Comparison of ENCODE assay signal across 8 mouse cellular contexts in the genomic region with DNA sequence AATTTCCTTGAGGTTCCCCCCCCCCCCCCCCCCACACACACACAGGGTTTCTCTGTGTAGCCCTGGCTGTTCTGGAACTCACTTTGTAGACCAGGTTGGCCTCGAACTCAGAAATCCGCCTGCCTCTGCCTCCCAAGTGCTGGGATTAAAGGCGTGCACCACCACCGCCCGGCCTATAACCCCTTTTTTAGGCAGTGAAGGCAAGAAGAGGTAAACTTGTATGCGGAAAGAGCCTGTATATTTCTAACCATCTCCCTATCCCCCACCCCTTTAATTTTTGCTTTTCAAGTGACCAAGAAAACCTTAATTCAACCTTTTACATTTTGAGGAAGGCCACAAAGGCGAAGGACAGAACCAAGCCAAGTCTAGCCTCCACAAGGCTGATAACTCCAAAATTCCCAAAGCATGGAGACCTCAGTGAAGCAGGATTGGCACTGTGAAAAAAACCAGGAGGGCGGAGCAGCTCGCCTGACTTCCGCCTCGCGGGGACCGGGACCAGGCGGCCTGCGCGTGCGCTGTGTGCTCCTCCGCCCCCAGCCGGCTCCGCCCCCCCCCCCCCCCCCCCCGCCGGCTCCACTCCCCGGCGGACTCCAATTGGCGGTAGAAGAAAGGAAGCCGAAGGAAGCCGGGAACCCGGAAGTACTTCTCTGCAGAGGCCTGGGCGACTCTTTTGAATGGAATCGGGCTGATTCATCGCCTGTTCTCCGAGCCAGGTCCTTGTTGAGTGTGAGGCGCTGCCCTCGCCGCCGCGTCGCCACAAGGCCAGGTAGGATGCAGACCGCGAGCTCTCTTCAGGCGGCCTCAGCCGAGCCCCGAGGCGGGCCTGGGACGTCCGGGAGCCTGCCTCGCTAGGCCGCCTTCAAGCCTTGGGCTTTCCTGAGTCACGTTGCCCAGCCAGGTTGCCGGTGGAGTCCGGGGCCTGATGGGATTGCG. TPM values are rescaled to one million over a fixed set of nuclear protein-coding genes. Genes with fewer than 3 reads are reported as not detected.
DNase-seq lines count a peak whose midpoint lies in the region; ATAC-seq and TF ChIP-seq lines count a peak whose summit lies in the region.

TSS of gene Psmd14 (plus strand) at position 587 of the 933 bp plus-strand sequence.

- H3K9ac ChIP-seq in MEL (ENCODE audit: control insufficient read depth, low read depth, low read length, poor library complexity, severe bottlenecking) = peak within 1 kb of the TSS; percentile 92
- H3K9ac ChIP-seq in lung, embryonic 16.5 days (ENCODE audit: low read length) = peak within 1 kb of the TSS; percentile 82

- peak; percentile 28 to 92; a peak in 2 of 4 replicates for TF ChIP-seq POLR2A in MEL (IDR thresholded peaks at IDR 0.05; ENCODE audit: control insufficient read depth in 1 of 2, insufficient read depth in 1 of 2, low read depth in 1 of 2, low read length in 2 of 2, poor library complexity in 1 of 2)
- peak; percentile 56; the same call in 1 of the 2 replicates for TF ChIP-seq POLR2A in cerebellum, adult 2 months (IDR thresholded peaks at IDR 0.05; ENCODE audit: borderline replicate concordance, insufficient read depth, low read length)

- H3K9me3 ChIP-seq in MEL (replicated peaks; ENCODE audit: insufficient read depth, low read length) = no peaks in the 10 kb centered on the region
- no peaks in the 10 kb centered on the region for H3K9me3 ChIP-seq in lung, embryonic 16.5 days (ENCODE audit: control insufficient read depth, low read length)

- WGBS in cerebellum, adult 2 months = 6% methylated on average over 49 of the region's 52 CpGs
- WGBS in lung, embryonic 16.5 days = 5% methylated on average over 45 of the region's 52 CpGs

- peaks cover 42% of the 10 kb centered on the region for H3K79me2 ChIP-seq in MEL (ENCODE audit: control insufficient read depth, insufficient read depth, low read length, poor library complexity)

- DNase-seq in MEL (ENCODE audit: low read depth, low spot score) = peak; percentile 95
- peak; percentile 89 to 92 for DNase-seq in cerebellum, adult 2 months
- peak; percentile 83 for DNase-seq in forelimb bud, embryonic 11.5 days (ENCODE audit: low read depth, low spot score)
- DNase-seq in layer of hippocampus, adult 9-10 months (ENCODE audit: low spot score) = peak; percentile 73
- peak; percentile 49 for DNase-seq in ovary, postnatal 10 days (ENCODE audit: low spot score)
- peak; percentile 82 to 84 for DNase-seq in thymus, postnatal 10 days (ENCODE audit: low spot score in 2 of 2)

- H3K36me3 ChIP-seq in MEL (ENCODE audit: control insufficient read depth in 1 of 2, insufficient read depth in 2 of 2, low read length in 2 of 2) = peaks cover 3 to 23% of the 10 kb centered on the region in 2 experiments
- H3K36me3 ChIP-seq in lung, embryonic 16.5 days (ENCODE audit: control insufficient read depth, insufficient read depth, low read length) = 0 out of 2 replicates have a peak, but pooled peaks cover 2% of the 10 kb centered on the region

- peak within 1 kb of the TSS; percentile 89 to 91 for H3K4me3 ChIP-seq in MEL (ENCODE audit: control insufficient read depth in 1 of 2, insufficient read depth in 1 of 2, low read depth in 2 of 2, low read length in 2 of 2)
- peak within 1 kb of the TSS; percentile 94 for H3K4me3 ChIP-seq in cerebellum, adult 2 months (replicated peaks; ENCODE audit: insufficient read depth, low read depth, low read length)
- peak within 1 kb of the TSS; percentile 74 for H3K4me3 ChIP-seq in lung, embryonic 16.5 days (ENCODE audit: low read length)

- no peak for TF ChIP-seq RAD21 in MEL (IDR thresholded peaks at IDR 0.05; ENCODE audit: low read depth, low read length)

- peak within 1 kb of the TSS; percentile 77 for H3K27ac ChIP-seq in MEL (ENCODE audit: control insufficient read depth, low read depth, low read length)
- peak within 1 kb of the TSS; percentile 55 for H3K27ac ChIP-seq in cerebellum, adult 2 months (ENCODE audit: insufficient read depth, low read length)
- peak within 1 kb of the TSS; percentile 77 for H3K27ac ChIP-seq in lung, embryonic 16.5 days (ENCODE audit: low read length)

- ATAC-seq in hematopoietic stem cell, adult 5-6 weeks (replicated peaks in 1 of 2; ENCODE audit: insufficient read depth in 1 of 2, low FRiP score in 2 of 2, low TSS enrichment in 1 of 2, low read depth in 1 of 2, poor library complexity in 2 of 2, severe bottlenecking in 2 of 2) = peak; percentile 67 to 93
- peak; percentile 96 for ATAC-seq in lung, embryonic 16.5 days (ENCODE audit: low read depth)

- H3K4me1 ChIP-seq in MEL (ENCODE audit: control insufficient read depth in 1 of 2, insufficient read depth in 2 of 2, low read length in 2 of 2) = peaks cover 2 to 11% of the 10 kb centered on the region in 2 experiments; a peak in 3 of 4 replicates
- H3K4me1 ChIP-seq in cerebellum, adult 2 months (ENCODE audit: control insufficient read depth, insufficient read depth, low read length) = peaks cover 3% of the 10 kb centered on the region; the same call in 1 of the 2 replicates
- peaks cover 4% of the 10 kb centered on the region; the same call in 1 of the 2 replicates for H3K4me1 ChIP-seq in lung, embryonic 16.5 days (replicated peaks; ENCODE audit: control insufficient read depth, insufficient read depth, low read length)

- no peaks in the 10 kb centered on the region for H3K27me3 ChIP-seq in MEL (ENCODE audit: control insufficient read depth in 1 of 2, insufficient read depth in 2 of 2, low read length in 2 of 2)
- no peaks in the 10 kb centered on the region for H3K27me3 ChIP-seq in cerebellum, adult 2 months (ENCODE audit: control insufficient read depth, insufficient read depth, low read length)
- no peaks in the 10 kb centered on the region for H3K27me3 ChIP-seq in lung, embryonic 16.5 days (ENCODE audit: control insufficient read depth, insufficient read depth, low read depth, low read length)

- H3K4me2 ChIP-seq in lung, embryonic 16.5 days (ENCODE audit: low read depth, low read length) = peak within 1 kb of the TSS; percentile 76

- no peak for TF ChIP-seq EP300 in MEL (IDR thresholded peaks at IDR 0.05; ENCODE audit: low read depth in 1 of 2, low read length in 2 of 2)

- TF ChIP-seq CTCF in MEL (IDR thresholded peaks at IDR 0.05 in 2 of 3, conservative IDR thresholded peaks at IDR 0.05 in 1 of 3; ENCODE audit: control insufficient read depth in 1 of 3, insufficient read depth in 1 of 3, low read depth in 2 of 3, low read length in 3 of 3, poor library complexity in 1 of 3, severe bottlenecking in 1 of 3) = no peak
- TF ChIP-seq CTCF in cerebellum, adult 2 months (IDR thresholded peaks at IDR 0.05; ENCODE audit: borderline replicate concordance, insufficient read depth, low read depth, low read length) = no peak

TF ChIP-seq in MEL, 35 proteins besides CTCF, POLR2A, EP300 and RAD21 (continues in another document):
- no peak for TF ChIP-seq ETS1 (IDR thresholded peaks at IDR 0.05; ENCODE audit: low read depth, low read length)
- TF ChIP-seq UBTF (IDR thresholded peaks at IDR 0.05; ENCODE audit: borderline replicate concordance, insufficient read depth, low read depth, low read length) = peak; percentile 97; the same call in 1 of the 2 replicates
- peak; percentile 97 for TF ChIP-seq ELF1 (IDR thresholded peaks at IDR 0.05; ENCODE audit: low read depth, low read length)
- 0 out of 2 replicates have a peak, but pooled peaks have one; percentile 35 for TF ChIP-seq TCF12 (IDR thresholded peaks at IDR 0.05; ENCODE audit: low read depth, low read length)
- no peak for TF ChIP-seq RCOR1 (IDR thresholded peaks at IDR 0.05; ENCODE audit: low read depth, low read length)
- TF ChIP-seq GABPA (IDR thresholded peaks at IDR 0.05; ENCODE audit: low read depth, low read length) = no peak
- no peak for TF ChIP-seq ZKSCAN1 (IDR thresholded peaks at IDR 0.05; ENCODE audit: low read depth, low read length)
- peak; percentile 93 for TF ChIP-seq ZNF384 (IDR thresholded peaks at IDR 0.05; ENCODE audit: low read depth, low read length)
- TF ChIP-seq MXI1 (IDR thresholded peaks at IDR 0.05; ENCODE audit: low read depth, low read length) = no peak; the same call in 1 of the 2 replicates
- peak; percentile 88 for TF ChIP-seq SIN3A (IDR thresholded peaks at IDR 0.05; ENCODE audit: low read length)
- no peak; the same call in 1 of the 2 replicates for TF ChIP-seq MAZ (IDR thresholded peaks at IDR 0.05; ENCODE audit: low read depth, low read length)
- TF ChIP-seq POLR2AphosphoS5 (IDR thresholded peaks at IDR 0.05; ENCODE audit: borderline replicate concordance, low read depth, low read length) = no peak
- 0 out of 2 replicates have a peak, but pooled peaks have one; percentile 21 for TF ChIP-seq MYC (IDR thresholded peaks at IDR 0.05; ENCODE audit: low read depth, low read length)
- TF ChIP-seq ZMIZ1 (IDR thresholded peaks at IDR 0.05; ENCODE audit: low read depth, low read length) = peak; percentile 70
- TF ChIP-seq MYB (IDR thresholded peaks at IDR 0.05; ENCODE audit: low read depth, low read length) = no peak
- TF ChIP-seq HCFC1 (IDR thresholded peaks at IDR 0.05; ENCODE audit: low read depth, low read length) = peak; percentile 86
- TF ChIP-seq NRF1 (IDR thresholded peaks at IDR 0.05; ENCODE audit: insufficient read depth, low read depth, low read length, poor library complexity, severe bottlenecking) = peak; percentile 95
- peak; percentile 67 for TF ChIP-seq TBP (IDR thresholded peaks at IDR 0.05; ENCODE audit: low read depth, low read length)
- TF ChIP-seq USF1 (IDR thresholded peaks at IDR 0.05; ENCODE audit: low read depth, low read length) = 0 out of 2 replicates have a peak, but pooled peaks have one; percentile 20
- no peak for TF ChIP-seq CHD1 (IDR thresholded peaks at IDR 0.05; ENCODE audit: low read depth, low read length)
- no peak; the same call in 1 of the 2 replicates for TF ChIP-seq KAT2A (conservative IDR thresholded peaks at IDR 0.05; ENCODE audit: low read depth, low read length)
- TF ChIP-seq E2F4 (IDR thresholded peaks at IDR 0.05; ENCODE audit: borderline replicate concordance, low read depth, low read length) = 0 out of 2 replicates have a peak, but pooled peaks have one; percentile 29
- no peak for TF ChIP-seq JUND (IDR thresholded peaks at IDR 0.05; ENCODE audit: low read depth, low read length)
- TF ChIP-seq POLR2AphosphoS2 (IDR thresholded peaks at IDR 0.05; ENCODE audit: low read length) = peak; percentile 76
- TF ChIP-seq CHD2 (IDR thresholded peaks at IDR 0.05; ENCODE audit: low read length) = no peak
- TF ChIP-seq MAX (IDR thresholded peaks at IDR 0.05; ENCODE audit: low read length) = peak; percentile 20; the same call in 1 of the 2 replicates

RNA-seq across cellular contexts. Expression of gene Psmd14, which starts in this region (rescaled TPM):
- total RNA-seq in MEL (2012; rRNA removed) = 217 and 238 TPM in 2 replicates
- polyA plus RNA-seq in MEL (2012; ENCODE audit: insufficient read depth in 1 of 2, insufficient read length in 2 of 2, low read depth in 1 of 2, low replicate concordance in 2 of 2, missing spikeins in 1 of 2) = 100 to 1,000 TPM in 1 of 2 experiments, not detected in 1; 156 TPM
- 86.7 and 90.2 TPM in 2 replicates for polyA plus RNA-seq in cerebellum, adult 2 months (2012; rRNA removed)
- 136 and 143 TPM in 2 replicates for total RNA-seq in hematopoietic stem cell, adult 5-6 weeks (2017)
- 157 TPM in 2 replicates for polyA plus RNA-seq in lung, embryonic 16.5 days (2015; fragmentation: Nextera tagmentation; extraction: Ambion mirVana)

Comparison
In these comparisons a context has a peak if more than half of its experiments do, and no peak if none do; other contexts are left out.
1. Peak in every context shown above with its lines: DNase-seq, ATAC-seq, H3K4me3 ChIP-seq and H3K27ac ChIP-seq.